Comparison of ENCODE assay signal across 8 mouse cellular contexts in the genomic region with DNA sequence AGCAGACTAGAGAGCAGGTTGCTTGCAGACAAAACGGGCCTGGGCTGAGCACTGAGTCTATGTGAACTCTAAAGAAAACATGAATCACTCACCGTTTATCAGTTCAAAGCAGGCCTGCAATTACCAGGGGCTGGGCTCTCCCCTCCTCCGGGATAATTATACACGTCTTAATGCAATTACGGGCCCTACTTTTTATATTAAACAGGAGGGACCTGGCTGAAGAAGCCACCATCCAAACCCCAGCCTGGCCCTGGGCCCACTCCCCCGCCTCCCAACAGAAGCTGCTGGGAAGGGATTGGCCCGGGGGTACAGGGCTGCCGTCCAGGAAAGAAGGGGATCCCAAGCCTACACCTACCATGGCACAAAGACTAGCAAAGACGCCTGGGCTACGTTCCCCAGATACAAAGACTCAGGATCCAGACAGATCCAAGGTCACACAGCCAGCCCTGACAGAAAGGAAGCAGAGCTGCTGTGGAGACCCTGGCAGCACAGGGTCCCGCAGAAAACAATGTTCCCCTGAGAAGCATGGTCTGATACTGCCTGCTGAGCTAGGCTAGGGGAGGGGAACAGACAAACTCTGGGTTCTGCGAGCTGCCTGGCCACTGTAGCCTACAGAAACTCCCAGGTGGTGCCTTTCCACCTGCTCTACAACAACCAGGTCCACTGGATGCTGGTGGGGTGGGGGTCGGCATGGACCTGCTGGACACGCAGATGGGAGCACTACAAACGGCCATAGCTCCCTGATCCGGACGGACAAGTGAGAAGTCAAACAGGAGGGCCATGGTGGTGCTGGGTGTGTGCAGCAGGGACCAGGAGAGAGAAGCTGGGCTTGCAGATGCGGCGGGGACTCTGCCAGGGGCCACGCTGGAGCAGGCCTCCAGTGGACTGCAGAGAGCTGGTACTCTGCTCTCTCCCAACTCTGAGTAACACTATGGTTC. TPM values are rescaled to one million over a fixed set of nuclear protein-coding genes. Genes with fewer than 3 reads are reported as not detected.
DNase-seq lines count a peak whose midpoint lies in the region; ATAC-seq lines count a peak whose summit lies in the region.

No protein-coding gene starts in this region.

- DNase-seq in cerebellum, adult 18-20 months = peak; percentile 47 to 52
- DNase-seq in cerebellum, adult 9-10 months = no peak
- peak; percentile 29 for DNase-seq in right cerebral cortex, postnatal 25 days
- DNase-seq in right cerebral cortex, postnatal 14 days = no peak
- DNase-seq in frontal cortex, postnatal 10 days (ENCODE audit: low spot score in 2 of 2) = no peak
- DNase-seq in urinary bladder, adult 18-20 months (ENCODE audit: low spot score in 2 of 2) = no peak

- H3K27me3 ChIP-seq in hindbrain, embryonic 16.5 days (replicated peaks; ENCODE audit: control insufficient read depth, insufficient read depth, low read length) = no peaks in the 10 kb centered on the region
- H3K27me3 ChIP-seq in neural tube, embryonic 13.5 days = peaks cover 11% of the 10 kb centered on the region

- ATAC-seq in hindbrain, embryonic 16.5 days = no peak
- ATAC-seq in neural tube, embryonic 13.5 days (ENCODE audit: low read depth) = no peak

- peaks cover 36% of the 10 kb centered on the region for H3K4me1 ChIP-seq in hindbrain, embryonic 16.5 days (ENCODE audit: control insufficient read depth, insufficient read depth, low read depth, low read length)
- peaks cover 72% of the 10 kb centered on the region for H3K4me1 ChIP-seq in neural tube, embryonic 13.5 days (replicated peaks)

- WGBS in hindbrain, embryonic 16.5 days = 31% methylated on average over 19 of the region's 20 CpGs
- WGBS in neural tube, embryonic 13.5 days = 41% methylated on average over 20 of the region's 20 CpGs

- H3K36me3 ChIP-seq in hindbrain, embryonic 16.5 days (ENCODE audit: control insufficient read depth, insufficient read depth, low read length) = no peaks in the 10 kb centered on the region
- H3K36me3 ChIP-seq in neural tube, embryonic 13.5 days = peaks cover 27% of the 10 kb centered on the region

- H3K9ac ChIP-seq in hindbrain, embryonic 16.5 days (ENCODE audit: low read depth, low read length) = peak overlapping the region; percentile 98
- H3K9ac ChIP-seq in neural tube, embryonic 13.5 days = peak overlapping the region; percentile 99

- H3K9me3 ChIP-seq in hindbrain, embryonic 16.5 days (ENCODE audit: control insufficient read depth, low read length) = no peaks in the 10 kb centered on the region
- H3K9me3 ChIP-seq in neural tube, embryonic 13.5 days = no peaks in the 10 kb centered on the region

- peak overlapping the region; percentile 98 for H3K4me2 ChIP-seq in hindbrain, embryonic 16.5 days (ENCODE audit: low read length)
- peak overlapping the region; percentile 92 for H3K4me2 ChIP-seq in neural tube, embryonic 13.5 days

- peak overlapping the region; percentile 97 for H3K4me3 ChIP-seq in hindbrain, embryonic 16.5 days (ENCODE audit: low read length)
- peak overlapping the region; percentile 99 for H3K4me3 ChIP-seq in neural tube, embryonic 13.5 days

- H3K27ac ChIP-seq in hindbrain, embryonic 16.5 days (ENCODE audit: low read depth, low read length) = no peak overlapping the region
- H3K27ac ChIP-seq in neural tube, embryonic 13.5 days (replicated peaks) = peak overlapping the region; percentile 53

RNA-seq across cellular contexts. Expression of gene Plxna1, which starts 2.4 kb away (rescaled TPM):
- polyA plus RNA-seq in hindbrain, embryonic 16.5 days (2015; fragmentation: Nextera tagmentation; extraction: Ambion mirVana) = 21.6 and 44.7 TPM in 2 replicates
- 41.4 and 41.8 TPM in 2 replicates for polyA plus RNA-seq in neural tube, embryonic 13.5 days (2015; fragmentation: Nextera tagmentation; extraction: Ambion mirVana)

Comparison
In these comparisons a context has a peak if more than half of its experiments do, and no peak if none do; other contexts are left out.
1. DNase-seq: peak in cerebellum, adult 18-20 months (2 of 2) and right cerebral cortex, postnatal 25 days (single experiment); none in cerebellum, adult 9-10 months (single experiment), right cerebral cortex, postnatal 14 days (single experiment), frontal cortex, postnatal 10 days (0 of 2) and urinary bladder, adult 18-20 months (0 of 2).